Mouse (Mus musculus) C2C12 (cell line): ENCODE results near the gene Slc25a43. TPM values are rescaled to one million over a fixed set of nuclear protein-coding genes. Genes with fewer than 3 reads are reported as not detected.
A peak's percentile ranks its signal among the peaks of the same experiment; 100 is the strongest.

Experiments used
- H3K27me3 ChIP-seq: one replicate; pipeline ENCODE4 v1.6.1; 2011; ENCODE audit not compliant: control insufficient read depth, insufficient read depth, insufficient read length
- H3K36me3 ChIP-seq: one replicate; pipeline ENCODE4 v1.6.1; 2011; ENCODE audit not compliant: control insufficient read depth, insufficient read depth
- H3K4me3 ChIP-seq: one replicate; pipeline ENCODE4 v1.5.1; 2011; ENCODE audit warnings: mild to moderate bottlenecking, control low read depth; ENCODE audit not compliant: poor library complexity, insufficient read depth, severe bottlenecking
- H3K79me2 ChIP-seq: one replicate; pipeline ENCODE4 v1.6.1; 2011; ENCODE audit not compliant: control insufficient read depth, insufficient read depth
- H3K79me3 ChIP-seq: one replicate; pipeline ENCODE4 v1.6.1; 2011; ENCODE audit warnings: low read depth, control low read depth
- H3ac ChIP-seq: one replicate; pipeline ENCODE3; 2011; ENCODE audit warnings: low read depth; ENCODE audit not compliant: control insufficient read depth, insufficient read length
- CEBPB ChIP-seq: IDR thresholded peaks from one replicate; pipeline ENCODE4 v1.6.1; 2011; ENCODE audit warnings: low read depth, mild to moderate bottlenecking, control low read depth, moderate library complexity
- CTCF ChIP-seq: IDR thresholded peaks from one replicate; pipeline ENCODE4 v1.5.1; 2011; ENCODE audit not compliant: control insufficient read depth, insufficient read depth, insufficient read length
- FOSL1 ChIP-seq: IDR thresholded peaks from one replicate; pipeline ENCODE4 v1.8.0; 2011; ENCODE audit warnings: mild to moderate bottlenecking, low read length; ENCODE audit not compliant: poor library complexity, insufficient read depth, severe bottlenecking
- MAX ChIP-seq: IDR thresholded peaks from one replicate; pipeline ENCODE4 v1.6.1; 2011; ENCODE audit warnings: mild to moderate bottlenecking, control low read depth
- MYOD1 ChIP-seq: IDR thresholded peaks from one replicate; pipeline ENCODE4 v1.6.1; 2011; ENCODE audit warnings: low read depth; ENCODE audit not compliant: control insufficient read depth, insufficient read length
- MYOG ChIP-seq: IDR thresholded peaks from one replicate; pipeline ENCODE4 v1.6.1; 2011; ENCODE audit not compliant: control insufficient read depth, insufficient read length; ENCODE audit errors: extremely low read depth
- USF1 ChIP-seq: IDR thresholded peaks from one replicate; pipeline ENCODE4 v1.6.1; 2011; ENCODE audit warnings: low read depth, mild to moderate bottlenecking, control low read depth, moderate library complexity
- polyA plus RNA-seq: library from polyadenylated mRNA; unstranded; fragments of >200 nt; fragmentation: generic; extraction: Trizol; gene quantifications from one replicate; pipeline ENCODE4 v1.2.1, GENCODE M21; 2012; ENCODE audit warnings: missing spikeins

Slc25a43 gene
- polyA plus RNA-seq, 1 experiment = 1.2 TPM

GRCm38 (mm10) chrX:36799131-36799879 lies 55.8 kb downstream of the Slc25a43 start:
- no peak overlapping the region for H3ac ChIP-seq
- H3K36me3 ChIP-seq = peaks cover 20% of the 10 kb centered on the region
- peaks cover 21% of the 10 kb centered on the region for H3K79me2 ChIP-seq
- no peaks in the 10 kb centered on the region for H3K27me3 ChIP-seq
- no peak for TF ChIP-seq MYOD1
- no peak for TF ChIP-seq CEBPB
- no peak for TF ChIP-seq FOSL1
- no peak for TF ChIP-seq MAX
- no peak for TF ChIP-seq CTCF
- TF ChIP-seq MYOG = no peak
- no peak for TF ChIP-seq USF1
- peaks cover 4% of the 10 kb centered on the region for H3K79me3 ChIP-seq
- no peak overlapping the region for H3K4me3 ChIP-seq

DNA sequence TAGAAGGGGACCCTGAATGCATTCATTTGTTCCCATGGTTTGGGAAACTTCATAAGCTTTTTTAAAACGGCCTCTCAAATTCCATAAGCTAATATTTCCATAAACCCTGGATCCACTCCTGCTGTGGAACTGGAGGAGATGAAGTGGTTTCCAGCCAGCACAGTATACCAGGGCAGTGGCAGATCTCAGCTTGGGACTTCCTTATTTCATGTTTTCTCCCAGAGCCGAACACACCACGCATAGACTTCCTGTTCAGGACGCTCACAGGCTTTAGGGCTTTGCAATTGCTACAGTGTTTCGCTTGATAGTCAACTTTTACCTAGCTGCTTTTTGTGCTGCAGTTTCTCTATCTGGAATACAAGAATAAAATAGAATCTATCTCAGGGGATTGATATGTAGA lies 59.7 kb downstream of the Slc25a43 start:
- Histone ChIP-seq H3K4me3 (no peak overlapping the region), H3K79me2 (no peaks in the 10 kb centered on the region), H3K36me3 (peaks cover 2% of the 10 kb centered on the region), H3ac (no peak overlapping the region), H3K27me3 (no peaks in the 10 kb centered on the region), H3K79me3 (no peaks in the 10 kb centered on the region)
- no peak for TF ChIP-seq MYOG
- TF ChIP-seq FOSL1 = no peak
- no peak for TF ChIP-seq CEBPB
- TF ChIP-seq USF1 = no peak
- no peak for TF ChIP-seq MAX
- TF ChIP-seq MYOD1 = no peak
- TF ChIP-seq CTCF = no peak

DNA sequence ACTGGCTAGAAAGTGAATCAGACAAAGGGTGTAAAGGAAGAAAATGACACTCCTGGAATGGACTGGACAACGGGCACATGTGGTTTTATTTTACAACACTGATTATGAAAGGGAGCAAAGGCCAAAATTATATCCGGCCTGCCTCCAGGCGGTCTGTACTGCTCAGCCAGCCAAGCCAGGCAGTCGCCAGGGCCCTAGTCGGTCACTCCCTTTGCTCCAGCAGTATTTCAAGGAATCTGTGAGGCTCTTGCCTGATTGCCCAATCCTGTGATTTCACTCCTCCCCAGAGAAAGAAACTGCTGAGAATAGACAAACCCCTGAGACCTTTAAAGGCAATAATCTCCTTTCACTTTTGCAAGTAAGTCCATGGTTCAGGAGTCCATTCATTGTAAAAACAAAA lies 60.7 kb downstream of the Slc25a43 start:
- H3K27me3 ChIP-seq = no peaks in the 10 kb centered on the region
- H3K79me3 ChIP-seq = no peaks in the 10 kb centered on the region
- no peak overlapping the region for H3K4me3 ChIP-seq
- H3K36me3 ChIP-seq = no peaks in the 10 kb centered on the region
- no peak overlapping the region for H3ac ChIP-seq
- no peak for TF ChIP-seq CEBPB
- TF ChIP-seq USF1 = no peak
- no peak for TF ChIP-seq CTCF
- no peak for TF ChIP-seq MYOD1
- no peak for TF ChIP-seq MYOG
- no peak for TF ChIP-seq FOSL1
- TF ChIP-seq MAX = no peak
- no peaks in the 10 kb centered on the region for H3K79me2 ChIP-seq

DNA sequence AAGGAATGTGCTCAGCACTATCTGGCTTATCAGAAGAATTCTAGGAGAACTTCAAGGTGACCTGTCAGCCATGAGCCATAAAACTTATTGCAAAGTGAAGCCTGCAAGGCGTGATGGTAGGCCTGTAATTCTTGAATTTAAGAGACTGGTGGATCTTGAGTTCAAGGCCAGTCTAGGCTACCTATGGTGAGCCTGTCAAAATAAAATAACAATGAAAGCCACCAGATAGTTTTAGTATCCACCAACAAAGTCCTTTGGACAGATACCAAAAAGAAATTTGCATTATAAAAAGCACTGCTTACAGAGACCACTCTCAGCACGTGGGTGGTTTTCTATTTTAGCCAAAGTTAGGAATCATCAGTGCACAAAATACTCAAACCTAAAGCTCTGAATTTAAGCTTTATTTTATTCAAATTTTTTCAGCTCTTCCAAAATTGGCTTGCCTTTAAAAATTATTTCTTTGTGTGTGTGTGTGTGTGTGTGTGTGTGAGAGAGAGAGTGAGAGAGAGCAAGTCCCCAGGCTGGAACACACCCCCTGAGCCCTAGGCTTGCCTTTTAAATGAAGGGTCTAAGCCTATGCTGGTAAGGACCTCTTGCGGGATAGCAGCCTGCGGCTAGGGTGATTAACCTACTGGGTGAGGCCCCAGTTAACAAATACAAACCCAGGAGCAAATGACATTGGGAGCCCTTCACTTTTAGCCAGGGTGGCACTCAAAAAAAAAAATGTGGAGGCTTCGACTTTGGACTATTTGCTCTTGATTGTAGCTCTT lies 62.2 kb downstream of the Slc25a43 start:
- Histone ChIP-seq H3K4me3 (no peak overlapping the region), H3ac (no peak overlapping the region), H3K36me3 (no peaks in the 10 kb centered on the region), H3K27me3 (no peaks in the 10 kb centered on the region), H3K79me3 (no peaks in the 10 kb centered on the region), H3K79me2 (no peaks in the 10 kb centered on the region)
- TF ChIP-seq FOSL1 (no peak), USF1 (no peak), MAX (no peak), MYOG (no peak), MYOD1 (no peak), CEBPB (no peak), CTCF (no peak)

GRCm38 (mm10) chrX:36807360-36808317 lies 64.2 kb downstream of the Slc25a43 start:
- no peak for TF ChIP-seq CEBPB
- TF ChIP-seq CTCF = no peak
- no peak for TF ChIP-seq MYOD1
- TF ChIP-seq MAX = no peak
- no peak for TF ChIP-seq USF1
- TF ChIP-seq FOSL1 = no peak
- no peak for TF ChIP-seq MYOG
- Histone ChIP-seq H3K79me2 (no peaks in the 10 kb centered on the region), H3K79me3 (no peaks in the 10 kb centered on the region), H3K36me3 (no peaks in the 10 kb centered on the region), H3K4me3 (peak overlapping the region; percentile 14), H3K27me3 (no peaks in the 10 kb centered on the region), H3ac (no peak overlapping the region)
